Mouse (Mus musculus) lung, postnatal 0 days (tissue): ENCODE data around the gene Mgst2. TPM values are rescaled to one million over a fixed set of nuclear protein-coding genes. Genes with fewer than 3 reads are reported as not detected.
A peak's percentile ranks its signal among the peaks of the same experiment; 100 is the strongest.

ENCODE experiments used
- ATAC-seq: fragments of 200-750 bp; cut with Nextera tagmentation; 2 replicates; pipeline ENCODE4 v1.8.0; 2017; ENCODE audit warnings: moderate library complexity
- DNase-seq: peaks from one replicate; pipeline ENCODE4 v3.0.0-alpha.2; 2016; ENCODE audit warnings: low spot score
- H3K27ac ChIP-seq: fragments of 300-500 bp; sonication (generic); 2 replicates; pipeline ENCODE4 v1.5.1; 2014; ENCODE audit warnings: antibody characterized with exemption, mild to moderate bottlenecking, low read length, mixed read lengths
- H3K27me3 ChIP-seq: fragments of 300-500 bp; sonication (generic); replicated peaks from 2 replicates; pipeline ENCODE4 v1.6.1; 2014; ENCODE audit warnings: low read length, mixed read lengths; ENCODE audit not compliant: insufficient read depth
- H3K36me3 ChIP-seq: fragments of 300-500 bp; sonication (generic); 2 replicates; pipeline ENCODE4 v1.6.1; 2014; ENCODE audit warnings: low read length, mixed read lengths; ENCODE audit not compliant: insufficient read depth
- H3K4me1 ChIP-seq: fragments of 300-500 bp; sonication (generic); 2 replicates; pipeline ENCODE4 v1.6.1; 2014; ENCODE audit warnings: antibody characterized with exemption, low read depth, low read length, mixed read lengths; ENCODE audit not compliant: insufficient read depth
- H3K4me2 ChIP-seq: fragments of 300-500 bp; sonication (generic); replicated peaks from 2 replicates; pipeline ENCODE4 v1.6.1; 2014; ENCODE audit warnings: low read depth, mild to moderate bottlenecking, low read length, moderate library complexity, mixed read lengths
- H3K4me3 ChIP-seq: fragments of 300-500 bp; sonication (generic); 2 replicates; pipeline ENCODE4 v1.5.1; 2014; ENCODE audit warnings: low read depth, low read length
- H3K9ac ChIP-seq: fragments of 300-500 bp; sonication (generic); replicated peaks from 2 replicates; pipeline ENCODE4 v1.6.1; 2014; ENCODE audit warnings: low read depth, mild to moderate bottlenecking
- H3K9me3 ChIP-seq: fragments of 300-500 bp; sonication (generic); 2 replicates; pipeline ENCODE4 v1.6.1; 2016; ENCODE audit warnings: low read length, mixed read lengths
- CTCF ChIP-seq: IDR thresholded peaks from 2 replicates; pipeline ENCODE4 v1.5.1; 2016; ENCODE audit warnings: antibody characterized with exemption, mild to moderate bottlenecking
- EP300 ChIP-seq: IDR thresholded peaks from 2 replicates; pipeline ENCODE4 v1.6.1; 2016; ENCODE audit warnings: antibody characterized with exemption, mild to moderate bottlenecking, control low read depth
- WGBS: fragments of 180-500 bp; shearing (Covaris S2); extraction: QIAGEN DNeasy Blood & Tissue Kit; methylation state at CpG from one replicate; pipeline ENCODE4 v1.1.7; 2014; 5-methylcytosine and 5-hydroxymethylcytosine counted together
- polyA plus RNA-seq: library from polyadenylated mRNA; unstranded; fragments of >200 nt; fragmentation: Nextera tagmentation; extraction: Ambion mirVana; gene quantifications from 2 replicates; pipeline ENCODE4 v1.2.1, GENCODE M21; 2015

The Mgst2 gene
- polyA plus RNA-seq, 1 experiment from 2014 or later = 8.6 TPM

DNA sequence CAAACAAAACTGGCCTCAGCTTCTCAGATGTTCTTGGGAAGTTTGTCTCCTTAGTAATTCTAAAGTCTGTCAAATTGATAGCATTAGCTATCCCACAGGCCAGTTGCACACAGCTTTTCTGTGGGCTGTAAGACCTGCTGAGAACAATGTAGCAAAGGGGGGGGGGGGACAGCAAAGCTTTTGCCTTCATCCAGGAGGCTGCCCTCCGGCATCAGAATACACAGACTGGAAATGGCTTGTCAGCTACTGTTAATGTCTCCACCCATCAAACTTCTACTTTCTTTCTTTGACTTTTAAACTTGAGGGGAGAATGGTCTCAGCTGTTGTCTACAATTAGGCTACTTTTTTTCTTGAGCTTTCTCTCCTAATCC lies 48.2 kb downstream of the Mgst2 start:
- H3K27me3 ChIP-seq = no peaks in the 10 kb centered on the region
- 50% methylated on average over 1 of the region's 1 CpGs for WGBS
- H3K9ac ChIP-seq = 0 out of 2 replicates have a peak overlapping the region, but pooled peaks have one; percentile 5
- H3K36me3 ChIP-seq = no peaks in the 10 kb centered on the region
- peak overlapping the region; percentile 29; the same call in 1 of the 2 replicates for H3K4me3 ChIP-seq
- no peak for DNase-seq
- peak overlapping the region; percentile 80 for H3K27ac ChIP-seq
- no peaks in the 10 kb centered on the region for H3K9me3 ChIP-seq
- H3K4me1 ChIP-seq = peaks cover 18% of the 10 kb centered on the region; the same call in 1 of the 2 replicates
- ATAC-seq = no peak
- peak overlapping the region; percentile 62 for H3K4me2 ChIP-seq
- TF ChIP-seq EP300 (no peak), CTCF (no peak)

DNA sequence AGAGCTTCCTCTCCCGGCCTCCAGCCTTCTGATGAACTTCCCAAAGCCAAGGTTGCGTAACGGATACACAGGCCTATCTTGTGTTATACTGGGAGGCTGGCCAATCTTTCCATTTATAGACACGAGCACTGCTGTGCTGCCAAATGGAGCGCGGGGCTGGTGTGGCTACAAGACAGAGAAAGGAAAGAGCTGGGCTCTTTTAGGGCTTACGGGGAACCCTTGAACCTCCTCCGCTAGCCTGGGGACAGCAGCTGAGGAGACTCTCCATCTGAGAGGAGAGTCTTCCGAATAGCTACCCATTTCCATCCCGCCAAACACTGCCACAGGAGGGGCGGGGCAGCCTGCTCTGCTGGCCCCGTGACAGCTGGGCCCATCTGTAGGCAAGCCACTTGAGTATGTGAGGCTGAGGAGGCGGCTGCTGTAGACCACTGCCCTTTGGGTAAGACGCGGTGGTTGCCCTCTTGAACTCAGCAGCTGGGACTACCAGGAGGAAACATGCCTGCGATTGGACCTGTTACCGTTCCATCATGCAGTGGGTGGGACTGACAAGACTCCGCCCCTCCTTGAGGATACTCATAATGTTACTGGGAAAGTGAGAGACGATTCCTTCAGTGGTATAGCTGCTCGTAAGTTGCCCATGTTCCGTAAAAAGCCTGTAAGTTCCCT lies 48.7 kb downstream of the Mgst2 start:
- H3K9ac ChIP-seq = 0 out of 2 replicates have a peak overlapping the region, but pooled peaks have one; percentile 5
- H3K4me1 ChIP-seq = peaks cover 22% of the 10 kb centered on the region; the same call in 1 of the 2 replicates
- WGBS = 23% methylated on average over 21 of the region's 21 CpGs
- peak; percentile 98 for DNase-seq
- H3K4me3 ChIP-seq = peak overlapping the region; percentile 29
- TF ChIP-seq EP300 (peak; percentile 85), CTCF (no peak)
- H3K27ac ChIP-seq = peak overlapping the region; percentile 80
- H3K36me3 ChIP-seq = no peaks in the 10 kb centered on the region
- peak overlapping the region; percentile 62 for H3K4me2 ChIP-seq
- no peaks in the 10 kb centered on the region for H3K9me3 ChIP-seq
- H3K27me3 ChIP-seq = no peaks in the 10 kb centered on the region
- peak; percentile 92 for ATAC-seq

DNA sequence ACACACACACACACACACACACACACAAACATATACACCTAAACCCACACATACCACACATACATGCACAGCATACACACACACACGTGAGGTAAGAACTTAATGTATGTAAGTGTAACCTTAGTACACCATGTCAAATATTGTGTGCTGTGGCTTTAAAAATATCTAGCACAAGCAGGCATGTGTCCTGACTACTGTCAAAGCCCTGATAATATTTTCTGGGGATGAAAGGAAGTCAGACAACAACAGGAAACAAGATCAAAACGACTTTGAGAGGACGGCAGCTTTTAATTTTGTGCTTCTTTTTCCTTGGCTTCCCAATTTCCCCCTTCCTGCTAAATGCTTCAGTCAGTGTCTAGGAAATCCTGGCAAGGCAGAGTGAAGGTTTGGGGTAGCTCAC lies 52.2 kb downstream of the Mgst2 start:
- H3K4me1 ChIP-seq = peaks cover 22% of the 10 kb centered on the region; the same call in 1 of the 2 replicates
- TF ChIP-seq CTCF = no peak
- TF ChIP-seq EP300 = no peak
- 22% methylated on average over 3 of the region's 3 CpGs for WGBS
- DNase-seq (peak; percentile 26), ATAC-seq (no peak)
- no peaks in the 10 kb centered on the region for H3K36me3 ChIP-seq
- no peak overlapping the region for H3K9ac ChIP-seq
- no peaks in the 10 kb centered on the region for H3K9me3 ChIP-seq
- no peak overlapping the region for H3K4me2 ChIP-seq
- H3K27ac ChIP-seq = 0 out of 2 replicates have a peak overlapping the region, but pooled peaks have one; percentile 2
- no peaks in the 10 kb centered on the region for H3K27me3 ChIP-seq
- H3K4me3 ChIP-seq = no peak overlapping the region

DNA sequence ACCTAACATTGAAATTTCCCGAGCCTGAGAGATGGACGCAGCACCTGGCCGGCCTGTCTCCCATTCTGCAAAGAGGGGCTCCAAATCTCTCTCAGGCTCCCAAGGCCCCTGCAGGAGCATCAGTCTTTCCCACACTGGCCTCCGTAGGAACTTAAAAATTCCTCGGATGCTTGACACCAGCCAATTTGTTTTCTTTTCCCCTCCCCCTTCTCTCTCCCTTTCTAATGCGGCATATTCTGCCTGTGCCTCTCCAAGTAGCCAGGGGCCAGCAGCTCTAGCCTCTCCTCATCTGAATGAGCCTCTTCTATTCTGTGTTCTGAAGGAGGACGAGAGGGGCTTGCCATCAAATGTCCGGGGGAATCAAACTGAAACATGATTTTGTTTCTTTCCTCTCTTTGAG lies 53.1 kb downstream of the Mgst2 start:
- Histone ChIP-seq H3K9me3 (no peaks in the 10 kb centered on the region), H3K27ac (no peak overlapping the region), H3K4me1 (peaks cover 19% of the 10 kb centered on the region; the same call in 1 of the 2 replicates), H3K4me3 (no peak overlapping the region), H3K27me3 (no peaks in the 10 kb centered on the region), H3K9ac (no peak overlapping the region), H3K36me3 (no peaks in the 10 kb centered on the region), H3K4me2 (no peak overlapping the region)
- TF ChIP-seq EP300 (no peak), CTCF (no peak)
- 24% methylated on average over 8 of the region's 8 CpGs for WGBS
- DNase-seq = peak; percentile 52
- no peak for ATAC-seq

DNA sequence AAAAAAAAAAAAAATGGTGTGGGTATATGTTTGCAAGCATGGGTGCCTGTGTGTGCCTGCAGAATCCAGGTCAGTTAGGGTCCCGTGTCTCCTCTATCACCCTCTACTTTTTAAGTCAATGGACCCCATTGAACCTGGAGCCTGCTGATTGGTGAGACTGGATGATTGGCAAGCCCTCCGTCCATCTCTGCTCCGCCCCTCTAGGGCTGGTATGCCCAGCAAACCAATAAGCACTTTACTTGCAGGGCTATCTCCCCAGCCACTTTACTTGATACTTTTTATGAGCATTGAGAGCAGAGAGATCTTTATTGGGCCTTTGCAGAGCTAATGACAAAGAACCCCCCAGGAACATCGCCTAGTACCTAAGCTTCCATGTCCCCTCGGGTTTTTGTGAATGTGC lies 54.3 kb downstream of the Mgst2 start:
- TF ChIP-seq EP300 (no peak), CTCF (no peak)
- Histone ChIP-seq H3K4me3 (no peak overlapping the region), H3K27me3 (no peaks in the 10 kb centered on the region), H3K27ac (no peak overlapping the region), H3K4me2 (no peak overlapping the region), H3K4me1 (peaks cover 19% of the 10 kb centered on the region), H3K36me3 (no peaks in the 10 kb centered on the region), H3K9ac (no peak overlapping the region), H3K9me3 (no peaks in the 10 kb centered on the region)
- WGBS = 81% methylated on average over 5 of the region's 5 CpGs
- ATAC-seq (no peak), DNase-seq (no peak)

DNA sequence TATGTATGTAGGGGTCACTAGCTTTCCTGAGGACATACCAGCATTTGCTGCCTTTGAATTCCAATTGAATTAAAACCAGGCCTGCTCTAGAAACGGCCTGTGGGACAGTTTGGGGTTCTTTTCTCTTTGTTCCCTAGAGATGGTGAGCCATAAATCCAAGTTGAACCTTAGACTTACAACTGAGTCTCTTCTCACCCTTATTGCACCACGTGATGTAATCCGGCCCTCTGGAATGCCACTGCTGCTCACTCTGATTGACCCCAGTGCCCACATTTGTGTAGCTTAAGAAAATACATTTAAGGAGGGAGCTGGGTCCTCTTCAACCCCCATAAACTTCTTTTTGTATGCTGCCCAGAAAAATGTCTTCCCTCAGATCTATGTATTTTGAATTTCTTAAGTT lies 57.3 kb downstream of the Mgst2 start:
- H3K4me1 ChIP-seq = peaks cover 11% of the 10 kb centered on the region
- H3K4me3 ChIP-seq = no peak overlapping the region
- no peak overlapping the region for H3K27ac ChIP-seq
- no peak overlapping the region for H3K9ac ChIP-seq
- no peak for DNase-seq
- H3K9me3 ChIP-seq = no peaks in the 10 kb centered on the region
- ATAC-seq = no peak
- 60% methylated on average over 3 of the region's 3 CpGs for WGBS
- H3K27me3 ChIP-seq = no peaks in the 10 kb centered on the region
- H3K4me2 ChIP-seq = no peak overlapping the region
- no peak for TF ChIP-seq EP300
- H3K36me3 ChIP-seq = no peaks in the 10 kb centered on the region
